Mouse (Mus musculus): ENCODE data around the gene Hmx3.

DNA sequence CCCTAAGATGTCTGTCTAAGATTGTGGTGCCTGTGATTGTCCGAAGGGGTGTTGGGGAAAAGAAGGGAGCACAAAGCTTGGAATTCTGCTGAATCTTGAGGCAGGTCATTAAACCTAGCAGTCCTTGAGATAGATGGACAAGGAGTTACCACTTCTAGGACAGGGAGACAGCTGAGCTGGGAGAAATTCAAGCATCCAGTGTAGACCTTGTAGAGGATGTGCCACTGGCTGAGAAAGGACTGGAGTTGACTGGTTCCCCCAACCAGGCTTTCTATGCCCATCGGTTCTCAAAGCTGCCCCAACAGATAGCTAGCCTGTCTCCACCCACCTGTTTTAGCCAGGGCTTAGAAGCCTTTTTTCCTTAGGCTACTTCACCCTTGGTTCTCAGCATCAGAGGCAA is 3.8 kb downstream of the Hmx3 start:
- TF ChIP-seq CTCF (IDR thresholded peaks at IDR 0.05; ENCODE audit: control insufficient read depth, insufficient read depth, low read length) (no peak), POLR2A (IDR thresholded peaks at IDR 0.05; ENCODE audit: borderline replicate concordance, control insufficient read depth, low read depth, low read length) (no peak)
